Mouse (Mus musculus): Measurements from ENCODE around the gene March2.

Gene March2

DNA sequence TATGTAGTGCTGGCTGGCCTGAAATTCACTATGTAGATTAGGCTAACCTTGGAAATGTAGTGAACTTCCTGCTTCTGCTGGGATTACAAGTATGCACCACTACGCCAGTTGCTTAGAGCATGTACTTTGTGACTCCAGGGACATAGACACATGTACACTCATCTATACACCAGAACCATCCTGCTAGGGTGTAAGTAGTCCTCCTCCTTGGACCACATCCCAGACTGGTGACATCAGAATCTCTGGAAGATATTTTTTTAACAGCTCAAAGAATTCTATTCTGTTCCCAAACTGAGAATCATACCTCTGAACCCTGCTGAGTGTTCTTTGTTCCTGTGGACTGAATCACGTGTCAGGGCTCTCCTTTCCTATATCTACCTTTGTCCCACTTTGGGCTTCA, 81.4 kb downstream of the March2 start:
- DNase-seq (ENCODE audit: low spot score) = no peak
